Mouse (Mus musculus) CH12.LX (cell line): ENCODE data around the gene Rsph10b. TPM values are rescaled to one million over a fixed set of nuclear protein-coding genes. Genes with fewer than 3 reads are reported as not detected.

ENCODE experiments used
- DNase-seq: peaks from one replicate; pipeline ENCODE4 v3.0.0-alpha.2; 2013; ENCODE audit errors: extremely low read depth
- H3K27ac ChIP-seq: 2 replicates; pipeline ENCODE4 v1.5.1; 2012; ENCODE audit warnings: low read depth, mild to moderate bottlenecking, control low read depth, moderate library complexity; ENCODE audit not compliant: insufficient read depth
- H3K27me3 ChIP-seq: replicated peaks from 2 replicates; pipeline ENCODE3; 2012; ENCODE audit warnings: inconsistent platforms
- H3K36me3 ChIP-seq, 2 experiments: replicated peaks in 1 of 2; 2 replicates each; pipeline versions ENCODE3 to v1.6.1; 2012; ENCODE audit warnings: inconsistent platforms in 1 of 2, low read length in 1 of 2, mild to moderate bottlenecking in 1 of 2, mixed read lengths in 1 of 2, moderate library complexity in 1 of 2; ENCODE audit not compliant: control insufficient read depth in 1 of 2, insufficient read depth in 1 of 2
- H3K4me1 ChIP-seq, 2 experiments: 2 replicates each; pipeline ENCODE4 v1.6.1; 2012; ENCODE audit warnings: inconsistent platforms in 1 of 2, moderate library complexity in 1 of 2; ENCODE audit not compliant: insufficient read depth in 2 of 2, control insufficient read depth in 1 of 2
- H3K4me2 ChIP-seq: 2 replicates; pipeline ENCODE4 v1.6.1; 2012; ENCODE audit warnings: low read depth, mild to moderate bottlenecking, control low read depth; ENCODE audit not compliant: poor library complexity, insufficient read depth, severe bottlenecking
- H3K4me3 ChIP-seq, 3 experiments: fragments of 150-350 bp in 1 of 3; sonication (generic) in 1 of 3; replicated peaks in 1 of 3; 2 replicates each; pipeline versions ENCODE3 to v1.5.1; 2011 to 2012; ENCODE audit warnings: low read depth in 2 of 3, low read length in 2 of 3, mild to moderate bottlenecking in 2 of 3, moderate library complexity in 2 of 3, control low read depth in 1 of 3, improper control_type of control experiment in 1 of 3, inconsistent platforms in 1 of 3, mixed read lengths in 1 of 3; ENCODE audit not compliant: poor library complexity in 1 of 3
- H3K79me2 ChIP-seq: replicated peaks from 2 replicates; pipeline ENCODE4 v1.6.1; 2012; ENCODE audit warnings: mild to moderate bottlenecking, moderate library complexity; ENCODE audit not compliant: control insufficient read depth, poor library complexity, insufficient read depth, severe bottlenecking; ENCODE audit errors: extremely low read depth
- H3K9ac ChIP-seq: 2 replicates; pipeline ENCODE4 v1.6.1; 2012; ENCODE audit warnings: low read depth, mild to moderate bottlenecking, control low read depth, moderate library complexity; ENCODE audit not compliant: insufficient read depth
- H3K9me3 ChIP-seq: replicated peaks from 2 replicates; pipeline ENCODE3; 2012; ENCODE audit warnings: low read length, inconsistent platforms, mixed read lengths
- CHD1 ChIP-seq: IDR thresholded peaks from 2 replicates; pipeline ENCODE4 v1.6.1; 2012; ENCODE audit warnings: low read depth, low read length, improper control_type of control experiment, inconsistent platforms
- E2F4 ChIP-seq: IDR thresholded peaks from 2 replicates; pipeline ENCODE4 v1.6.1; 2011; ENCODE audit warnings: low read depth, low read length, improper control_type of control experiment; ENCODE audit not compliant: insufficient replicate concordance
- EP300 ChIP-seq: IDR thresholded peaks from 2 replicates; pipeline ENCODE4 v1.6.1; 2011; ENCODE audit warnings: low read length, improper control_type of control experiment
- ETS1 ChIP-seq: conservative IDR thresholded peaks from 2 replicates; pipeline ENCODE4 v1.6.1; 2012; ENCODE audit warnings: low read depth, mild to moderate bottlenecking, inconsistent platforms, low read length, improper control_type of control experiment, moderate library complexity
- GABPA ChIP-seq: IDR thresholded peaks from 2 replicates; pipeline ENCODE4 v1.6.1; 2012; ENCODE audit warnings: low read depth, low read length, improper control_type of control experiment, inconsistent platforms; ENCODE audit not compliant: insufficient replicate concordance
- MAFK ChIP-seq: IDR thresholded peaks from 2 replicates; pipeline ENCODE4 v1.6.1; 2011; ENCODE audit warnings: low read length, improper control_type of control experiment; ENCODE audit not compliant: insufficient replicate concordance
- MAX ChIP-seq: IDR thresholded peaks from 2 replicates; pipeline ENCODE4 v1.6.1; 2011; ENCODE audit warnings: low read length, improper control_type of control experiment
- MAZ ChIP-seq: IDR thresholded peaks from 2 replicates; pipeline ENCODE4 v1.6.1; 2012; ENCODE audit warnings: low read depth, mild to moderate bottlenecking, inconsistent platforms, low read length, improper control_type of control experiment, moderate library complexity
- MEF2A ChIP-seq: IDR thresholded peaks from 2 replicates; pipeline ENCODE4 v1.6.1; 2014; ENCODE audit warnings: low read depth, mild to moderate bottlenecking, inconsistent platforms, low read length, improper control_type of control experiment, borderline replicate concordance
- MXI1 ChIP-seq: IDR thresholded peaks from 2 replicates; pipeline ENCODE4 v1.6.1; 2011; ENCODE audit warnings: mild to moderate bottlenecking, low read depth, low read length, improper control_type of control experiment
- MYC ChIP-seq: IDR thresholded peaks from 2 replicates; pipeline ENCODE4 v1.6.1; 2011; ENCODE audit warnings: low read depth, mild to moderate bottlenecking, improper control_type of control experiment, low read length
- POLR2AphosphoS2 ChIP-seq: IDR thresholded peaks from 2 replicates; pipeline ENCODE4 v1.6.1; 2011; ENCODE audit warnings: low read depth, low read length, improper control_type of control experiment
- USF1 ChIP-seq: IDR thresholded peaks from 2 replicates; pipeline ENCODE4 v1.6.1; 2014; ENCODE audit warnings: low read depth, mild to moderate bottlenecking, inconsistent platforms, low read length, improper control_type of control experiment
- USF2 ChIP-seq: conservative IDR thresholded peaks from 2 replicates; pipeline ENCODE4 v1.6.1; 2011; ENCODE audit warnings: low read depth, low read length, improper control_type of control experiment
- ZC3H11A ChIP-seq: IDR thresholded peaks from 2 replicates; pipeline ENCODE4 v1.6.1; 2012; ENCODE audit warnings: low read depth, mild to moderate bottlenecking, inconsistent platforms, low read length, improper control_type of control experiment
- dilution Hi-C: fragments of 300-500 bp; cut with MboI; formaldehyde crosslinking; loops from 2 replicates; pipeline ENCODE4 v1.14.3; 2020; ENCODE audit warnings: low sequenced_read_pairs; ENCODE audit not compliant: extremely low pct_unique_long_range_greater_than_20kb, extremely low pct_ligation_motif_present
- in situ Hi-C: fragments of 300-500 bp; cut with MboI; formaldehyde crosslinking; loops from 3 replicates; pipeline ENCODE4 v1.14.3; 2019; ENCODE audit warnings: low sequenced_read_pairs, low pct_ligation_motif_present, low pct_unique_long_range_greater_than_20kb, mixed read lengths
- polyA plus RNA-seq: library from polyadenylated mRNA; unstranded; fragments of >175 nt; gene quantifications from 2 replicates; pipeline ENCODE4 v1.2.1, GENCODE M21; 2012; ENCODE audit warnings: low read depth; ENCODE audit not compliant: insufficient read length
- total RNA-seq, 2 experiments: library from RNA; depleted of rRNA; stranded (reverse); fragments of 300-350 nt in 1 of 2; fragments of >200 nt in 1 of 2; gene quantifications; 2 replicates each; pipeline ENCODE4 v1.2.3; 2012 to 2014

The Rsph10b gene
- total and polyA plus RNA-seq, 3 experiments = 0.28 to 0.31 (median 0.30) TPM

GRCm38 (mm10) chr5:143987596-143987995 lies 54.8 kb downstream of the Rsph10b start:
- no peak overlapping the region for H3K9ac ChIP-seq
- no peaks in the 10 kb centered on the region for H3K79me2 ChIP-seq
- H3K4me2 ChIP-seq = no peak overlapping the region
- no peak overlapping the region for H3K4me3 ChIP-seq
- H3K4me1 ChIP-seq = no peaks in the 10 kb centered on the region
- no peak overlapping the region for H3K27ac ChIP-seq
- H3K9me3 ChIP-seq = no peaks in the 10 kb centered on the region
- in situ Hi-C loops = no loop called here
- dilution Hi-C loops = no loop called here
- no peak for DNase-seq
- TF ChIP-seq E2F4 = no peak
- TF ChIP-seq ETS1 = no peak
- no peak for TF ChIP-seq MEF2A
- peaks cover 70 to 97% of the 10 kb centered on the region in 2 experiments for H3K36me3 ChIP-seq
- no peaks in the 10 kb centered on the region for H3K27me3 ChIP-seq

GRCm38 (mm10) chr5:143989046-143989445 lies 56.2 kb downstream of the Rsph10b start:
- Histone ChIP-seq H3K79me2 (no peaks in the 10 kb centered on the region), H3K4me1 (no peaks in the 10 kb centered on the region), H3K36me3 (peaks cover 81 to 99% of the 10 kb centered on the region in 2 experiments), H3K9ac (no peak overlapping the region), H3K27ac (no peak overlapping the region), H3K27me3 (no peaks in the 10 kb centered on the region), H3K9me3 (no peaks in the 10 kb centered on the region), H3K4me3 (no peak overlapping the region), H3K4me2 (no peak overlapping the region)
- TF ChIP-seq MYC (no peak), EP300 (no peak), POLR2AphosphoS2 (no peak), MAFK (no peak), CHD1 (no peak), MAX (no peak), MXI1 (no peak), MAZ (no peak), USF2 (no peak), USF1 (no peak)
- dilution Hi-C loops = no loop called here
- DNase-seq = no peak
- in situ Hi-C loops = no loop called here

GRCm38 (mm10) chr5:143990086-143990485 lies 57.3 kb downstream of the Rsph10b start:
- no peak overlapping the region for H3K27ac ChIP-seq
- no peak for DNase-seq
- TF ChIP-seq ZC3H11A (no peak), GABPA (no peak)
- TF ChIP-seq, all 38 proteins: peak for 0
- no peak overlapping the region for H3K4me2 ChIP-seq
- H3K9ac ChIP-seq = no peak overlapping the region
- no peaks in the 10 kb centered on the region for H3K9me3 ChIP-seq
- H3K79me2 ChIP-seq = no peaks in the 10 kb centered on the region
- H3K4me1 ChIP-seq = no peaks in the 10 kb centered on the region
- peaks cover 82 to 99% of the 10 kb centered on the region in 2 experiments for H3K36me3 ChIP-seq
- no peaks in the 10 kb centered on the region for H3K27me3 ChIP-seq
- H3K4me3 ChIP-seq = no peak overlapping the region
- in situ Hi-C loops (no loop called here), dilution Hi-C loops (no loop called here)
